Mouse (Mus musculus): ENCODE measurements around the gene Adarb2. TPM values are rescaled to one million over a fixed set of nuclear protein-coding genes. Genes with fewer than 3 reads are reported as not detected.

The Adarb2 gene
- polyA plus RNA-seq, 1 experiment from 2014 or later: 24.7 TPM

DNA sequence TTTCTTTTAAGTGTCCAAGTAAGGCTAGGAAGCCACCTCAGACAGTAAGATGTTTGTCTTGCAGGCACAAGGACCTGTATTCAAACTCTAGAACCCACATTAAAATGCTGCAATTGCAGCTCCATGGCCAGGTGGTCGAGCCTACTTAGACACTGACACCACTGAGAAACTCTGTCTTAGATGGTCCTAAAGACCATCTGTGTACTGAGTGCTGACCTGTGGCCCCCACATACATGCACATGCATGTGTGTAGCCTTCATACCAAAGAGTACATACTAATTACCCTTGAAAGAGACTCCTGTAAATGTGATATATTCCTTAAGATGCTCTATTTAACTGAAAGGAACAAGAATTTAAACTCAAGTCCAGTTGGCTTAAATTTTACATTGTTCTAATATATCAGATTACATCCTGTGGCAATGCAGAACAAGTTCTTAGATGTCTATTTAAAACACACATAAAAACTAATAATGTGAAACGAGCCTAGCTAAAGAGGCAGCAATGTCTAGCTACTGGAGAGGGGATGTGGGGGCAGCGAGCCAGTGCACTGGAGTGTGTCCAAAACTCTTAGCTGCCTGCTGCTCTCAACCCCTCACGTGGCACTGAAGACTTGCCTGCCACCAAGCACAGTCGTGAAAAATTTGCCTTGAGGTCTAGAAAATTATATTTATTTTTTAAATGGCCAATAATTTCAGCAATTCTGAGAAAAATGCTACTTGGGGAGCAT is 534.6 kb downstream of the Adarb2 start:
- Histone ChIP-seq H3K4me1 (no peaks in the 10 kb centered on the region), H3K27me3 (replicated peaks) (no peaks in the 10 kb centered on the region), H3K27ac (replicated peaks) (no peak overlapping the region), H3K9me3 (replicated peaks) (no peaks in the 10 kb centered on the region), H3K9ac (replicated peaks) (no peak overlapping the region), H3K4me3 (replicated peaks) (no peak overlapping the region), H3K4me2 (no peak overlapping the region), H3K36me3 (no peaks in the 10 kb centered on the region)
- ATAC-seq (ENCODE audit: low FRiP score): no peak
- 56% methylated on average over 5 of the region's 5 CpGs for WGBS

DNA sequence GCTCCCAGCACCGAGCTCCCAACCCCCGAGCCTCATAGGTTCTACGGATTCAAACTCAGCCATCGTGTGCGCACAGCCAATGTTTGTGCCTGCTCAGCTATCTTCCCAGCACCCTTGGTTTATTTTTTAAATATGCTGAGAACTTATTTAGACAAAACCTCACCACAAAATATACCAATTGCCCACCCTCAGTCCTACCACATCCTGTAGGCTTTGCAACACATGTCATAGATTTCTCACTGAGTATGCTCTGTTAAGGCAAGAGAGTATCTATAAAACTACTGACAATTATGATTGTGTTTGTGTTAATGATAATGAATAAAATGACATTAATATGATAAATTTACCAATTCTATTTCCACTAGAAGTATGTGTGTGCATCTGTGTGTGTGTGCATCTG is 540.1 kb downstream of the Adarb2 start:
- Histone ChIP-seq H3K4me1 (no peaks in the 10 kb centered on the region), H3K36me3 (no peaks in the 10 kb centered on the region), H3K9ac (replicated peaks) (no peak overlapping the region), H3K4me3 (replicated peaks) (no peak overlapping the region), H3K27ac (replicated peaks) (no peak overlapping the region), H3K9me3 (replicated peaks) (no peaks in the 10 kb centered on the region), H3K4me2 (no peak overlapping the region), H3K27me3 (replicated peaks) (no peaks in the 10 kb centered on the region)
- ATAC-seq (ENCODE audit: low FRiP score): no peak
- WGBS: 94% methylated on average over 5 of the region's 5 CpGs

DNA sequence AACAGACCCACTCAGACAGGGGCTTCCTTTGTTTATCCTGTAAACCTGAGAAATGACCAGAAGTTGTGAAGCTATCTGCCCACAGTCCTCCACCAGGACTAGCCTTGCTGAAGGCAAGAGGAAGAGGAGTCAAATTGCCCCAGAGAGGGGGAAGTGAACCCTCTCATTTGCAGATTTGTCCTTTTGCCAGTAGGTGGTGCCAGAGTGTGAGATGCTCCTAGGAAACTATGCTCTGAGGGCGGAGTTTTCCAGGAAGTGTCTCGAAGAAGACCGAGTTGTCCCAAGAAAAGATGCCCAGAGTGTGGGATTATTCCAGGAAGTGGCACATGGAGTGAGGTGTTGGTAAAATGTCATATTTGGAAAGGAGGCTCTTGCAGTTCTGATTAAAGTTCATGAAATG is 541.9 kb downstream of the Adarb2 start:
- no peak overlapping the region for H3K9ac ChIP-seq (replicated peaks)
- H3K4me2 ChIP-seq: no peak overlapping the region
- H3K27me3 ChIP-seq (replicated peaks): no peaks in the 10 kb centered on the region
- no peak for ATAC-seq (ENCODE audit: low FRiP score)
- no peaks in the 10 kb centered on the region for H3K36me3 ChIP-seq
- WGBS: 57% methylated on average over 3 of the region's 3 CpGs
- H3K4me3 ChIP-seq (replicated peaks): no peak overlapping the region
- H3K27ac ChIP-seq (replicated peaks): no peak overlapping the region
- no peaks in the 10 kb centered on the region for H3K9me3 ChIP-seq (replicated peaks)
- no peaks in the 10 kb centered on the region for H3K4me1 ChIP-seq

DNA sequence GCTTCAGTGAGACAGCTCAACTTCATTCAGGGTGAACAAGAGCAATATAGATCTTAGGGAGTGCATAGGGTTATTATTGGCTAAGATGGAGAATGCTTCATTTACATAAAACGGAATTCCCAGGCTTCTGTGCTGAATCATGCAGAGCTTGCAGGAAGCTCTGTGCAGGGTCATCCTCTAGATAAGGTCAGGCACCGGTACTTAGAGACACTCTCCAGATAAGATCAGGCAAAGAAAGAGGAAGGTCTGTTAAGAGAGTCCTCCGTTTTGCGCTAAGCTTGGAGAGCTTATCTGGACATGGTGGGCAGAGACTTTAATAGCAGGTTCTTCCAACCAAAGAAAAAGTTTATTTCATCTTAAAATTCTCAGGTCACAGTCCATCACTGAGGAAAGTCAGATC is 542.9 kb downstream of the Adarb2 start:
- no peak for ATAC-seq (ENCODE audit: low FRiP score)
- Histone ChIP-seq H3K4me3 (replicated peaks) (no peak overlapping the region), H3K27ac (replicated peaks) (no peak overlapping the region), H3K36me3 (no peaks in the 10 kb centered on the region), H3K27me3 (replicated peaks) (no peaks in the 10 kb centered on the region), H3K9me3 (replicated peaks) (no peaks in the 10 kb centered on the region), H3K4me1 (no peaks in the 10 kb centered on the region), H3K9ac (replicated peaks) (no peak overlapping the region), H3K4me2 (no peak overlapping the region)
- 91% methylated on average over 4 of the region's 4 CpGs for WGBS

DNA sequence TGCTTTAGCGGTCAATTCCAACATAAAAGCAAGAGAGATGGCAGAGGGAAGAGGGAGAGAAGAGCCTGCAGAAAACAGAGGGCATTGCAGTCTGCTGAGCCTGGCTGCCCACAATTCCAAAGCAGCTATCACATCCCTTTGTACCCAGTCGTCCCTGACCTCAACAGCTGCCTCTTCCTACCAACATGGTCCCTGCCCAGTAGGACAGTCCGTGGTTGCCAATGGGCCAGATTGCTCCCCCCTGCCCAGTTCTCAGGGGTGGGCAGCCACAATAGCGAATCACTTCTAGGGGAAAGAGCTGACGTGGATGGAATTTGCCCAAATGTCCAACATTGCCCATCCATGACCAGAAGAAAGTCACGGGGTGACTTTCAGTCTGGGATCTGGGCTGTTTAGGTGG is 546.8 kb downstream of the Adarb2 start:
- no peak overlapping the region for H3K27ac ChIP-seq (replicated peaks)
- H3K4me3 ChIP-seq (replicated peaks): no peak overlapping the region
- no peak for ATAC-seq (ENCODE audit: low FRiP score)
- H3K9ac ChIP-seq (replicated peaks): no peak overlapping the region
- H3K4me2 ChIP-seq: no peak overlapping the region
- H3K27me3 ChIP-seq (replicated peaks): no peaks in the 10 kb centered on the region
- no peaks in the 10 kb centered on the region for H3K4me1 ChIP-seq
- H3K36me3 ChIP-seq: no peaks in the 10 kb centered on the region
- 84% methylated on average over 6 of the region's 6 CpGs for WGBS
- H3K9me3 ChIP-seq (replicated peaks): no peaks in the 10 kb centered on the region

DNA sequence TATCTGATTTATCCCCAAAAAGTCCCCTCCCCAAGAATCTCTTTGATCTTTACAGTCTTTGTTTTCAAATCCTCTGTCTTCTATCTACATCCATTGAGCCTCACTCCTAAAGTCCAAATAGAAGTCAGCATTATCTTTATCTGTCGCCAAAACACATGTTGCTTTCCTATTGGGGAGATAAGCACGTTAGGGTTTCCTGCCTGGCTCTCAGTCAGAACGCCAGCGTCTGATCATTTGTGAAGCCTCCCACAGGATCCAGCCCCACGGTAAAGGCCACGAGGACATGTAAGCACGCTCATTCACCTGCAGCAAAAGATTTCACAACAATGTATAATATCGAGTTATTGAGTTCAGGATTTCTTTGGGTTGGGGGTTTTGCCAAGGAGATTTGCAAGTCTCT is 558.3 kb downstream of the Adarb2 start:
- Histone ChIP-seq H3K27me3 (replicated peaks) (no peaks in the 10 kb centered on the region), H3K4me3 (replicated peaks) (no peak overlapping the region), H3K9ac (replicated peaks) (no peak overlapping the region), H3K4me1 (no peaks in the 10 kb centered on the region), H3K4me2 (no peak overlapping the region), H3K36me3 (no peaks in the 10 kb centered on the region), H3K9me3 (replicated peaks) (no peaks in the 10 kb centered on the region), H3K27ac (replicated peaks) (no peak overlapping the region)
- WGBS: 80% methylated on average over 8 of the region's 8 CpGs
- ATAC-seq (ENCODE audit: low FRiP score): no peak

DNA sequence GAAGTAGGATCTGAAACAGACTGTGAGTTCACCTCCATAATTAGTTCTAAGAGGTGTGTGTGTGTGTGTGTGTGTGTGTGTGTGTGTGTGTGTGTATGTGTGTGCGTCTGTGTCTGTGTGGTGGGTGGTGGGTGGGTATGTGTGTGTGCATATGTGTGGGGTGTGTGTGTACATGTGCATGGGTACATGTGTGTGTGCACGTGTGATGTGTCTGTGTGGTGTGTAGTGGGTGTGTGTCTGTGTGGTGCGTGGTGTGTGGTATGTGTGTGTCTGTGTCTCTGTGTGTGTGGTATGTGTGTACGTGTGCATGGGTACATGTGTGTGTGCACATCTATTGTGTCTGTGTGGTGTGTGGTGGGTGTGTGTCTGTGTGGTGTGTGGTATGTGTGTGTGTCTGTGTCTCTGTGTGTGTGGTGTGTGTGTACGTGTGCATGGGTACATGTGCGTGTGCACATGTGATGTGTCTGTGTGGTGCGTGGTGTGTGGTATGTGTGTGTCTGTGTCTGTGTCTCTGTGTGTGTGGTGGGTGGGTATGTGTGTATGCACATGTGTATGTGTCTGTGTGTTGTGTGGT is 567.1 kb downstream of the Adarb2 start:
- H3K27me3 ChIP-seq (replicated peaks): no peaks in the 10 kb centered on the region
- no peaks in the 10 kb centered on the region for H3K36me3 ChIP-seq
- ATAC-seq (ENCODE audit: low FRiP score): peak; percentile 38; the same call in 1 of the 2 replicates
- no peak overlapping the region for H3K4me3 ChIP-seq (replicated peaks)
- H3K4me2 ChIP-seq: no peak overlapping the region
- H3K9ac ChIP-seq (replicated peaks): no peak overlapping the region
- WGBS: 96% methylated on average over 7 of the region's 7 CpGs
- no peaks in the 10 kb centered on the region for H3K4me1 ChIP-seq
- H3K9me3 ChIP-seq (replicated peaks): no peaks in the 10 kb centered on the region
- H3K27ac ChIP-seq (replicated peaks): no peak overlapping the region

DNA sequence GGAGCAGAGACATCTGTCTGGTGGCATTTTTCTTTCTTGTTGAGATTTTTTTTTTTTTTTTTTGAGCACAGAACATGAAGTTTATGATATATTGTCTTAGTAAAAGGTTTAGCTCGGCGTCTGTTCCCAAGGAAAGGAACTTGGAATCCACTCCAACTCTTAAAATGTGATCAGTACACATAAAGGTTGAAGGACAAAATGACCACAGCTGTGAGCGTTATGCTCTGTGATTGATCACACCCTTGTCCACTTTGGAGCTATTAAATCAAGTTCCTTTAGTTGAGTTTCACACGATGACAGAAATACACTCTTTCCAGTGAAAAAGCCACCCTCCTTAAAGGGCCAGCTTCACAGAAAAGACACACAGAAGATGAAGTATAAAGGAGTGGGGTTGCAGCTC is 568.0 kb downstream of the Adarb2 start:
- no peaks in the 10 kb centered on the region for H3K9me3 ChIP-seq (replicated peaks)
- whole genome bisulfite sequencing: 53% methylated on average over 4 of the region's 4 CpGs
- H3K36me3 ChIP-seq: no peaks in the 10 kb centered on the region
- no peaks in the 10 kb centered on the region for H3K4me1 ChIP-seq
- H3K9ac ChIP-seq (replicated peaks): no peak overlapping the region
- ATAC-seq (ENCODE audit: low FRiP score): no peak
- H3K27ac ChIP-seq (replicated peaks): no peak overlapping the region
- no peak overlapping the region for H3K4me3 ChIP-seq (replicated peaks)
- H3K27me3 ChIP-seq (replicated peaks): no peaks in the 10 kb centered on the region
- no peak overlapping the region for H3K4me2 ChIP-seq

DNA sequence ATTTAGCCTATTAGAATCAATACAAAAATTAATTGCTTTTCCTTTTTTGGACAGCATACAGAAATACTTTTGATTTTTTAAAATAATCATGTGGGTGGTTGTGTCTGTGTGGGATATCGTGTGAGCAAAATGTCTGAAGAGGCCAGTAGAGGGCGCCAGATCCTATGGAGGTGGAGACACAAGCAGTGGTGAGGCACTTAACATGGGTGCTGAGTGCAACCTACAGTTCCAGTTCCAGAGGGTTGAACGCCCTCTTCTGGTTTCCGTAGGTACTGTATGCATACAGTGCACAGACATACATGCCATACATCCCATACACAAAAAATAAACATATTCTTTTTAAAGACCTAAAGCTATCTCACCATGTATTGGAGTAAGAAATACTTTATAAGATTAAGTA is 577.8 kb downstream of the Adarb2 start:
- ATAC-seq (ENCODE audit: low FRiP score): no peak
- H3K36me3 ChIP-seq: no peaks in the 10 kb centered on the region
- no peak overlapping the region for H3K4me3 ChIP-seq (replicated peaks)
- H3K27me3 ChIP-seq (replicated peaks): no peaks in the 10 kb centered on the region
- no peaks in the 10 kb centered on the region; the same call in 1 of the 2 replicates for H3K4me1 ChIP-seq
- no peak overlapping the region for H3K27ac ChIP-seq (replicated peaks)
- no peaks in the 10 kb centered on the region for H3K9me3 ChIP-seq (replicated peaks)
- no peak overlapping the region for H3K4me2 ChIP-seq
- WGBS: 51% methylated on average over 4 of the region's 4 CpGs
- H3K9ac ChIP-seq (replicated peaks): no peak overlapping the region

DNA sequence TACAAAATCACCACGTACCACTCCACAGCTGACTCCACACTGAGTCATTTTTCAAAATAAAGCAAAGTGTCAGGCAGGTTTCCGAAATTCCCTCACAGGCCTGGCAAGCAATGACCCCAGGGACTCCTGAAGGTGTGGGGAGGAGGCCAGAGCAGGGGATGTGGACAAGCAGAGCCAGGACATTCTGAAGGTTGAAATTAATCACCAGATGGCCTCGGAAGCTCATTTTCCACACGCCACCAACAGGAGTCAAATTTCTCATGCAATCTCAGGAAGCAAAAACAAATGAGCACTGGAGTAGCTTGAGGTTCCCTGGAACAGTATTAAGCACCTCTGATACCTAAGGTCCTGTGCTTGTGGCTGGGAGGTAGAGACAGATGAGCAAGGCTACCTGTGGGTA is 580.0 kb downstream of the Adarb2 start:
- no peaks in the 10 kb centered on the region for H3K36me3 ChIP-seq
- H3K4me1 ChIP-seq: no peaks in the 10 kb centered on the region; the same call in 1 of the 2 replicates
- no peak overlapping the region for H3K9ac ChIP-seq (replicated peaks)
- no peak overlapping the region for H3K27ac ChIP-seq (replicated peaks)
- no peak for ATAC-seq (ENCODE audit: low FRiP score)
- no peaks in the 10 kb centered on the region for H3K9me3 ChIP-seq (replicated peaks)
- H3K27me3 ChIP-seq (replicated peaks): no peaks in the 10 kb centered on the region
- H3K4me3 ChIP-seq (replicated peaks): no peak overlapping the region
- no peak overlapping the region for H3K4me2 ChIP-seq
- WGBS: 68% methylated on average over 4 of the region's 4 CpGs

DNA sequence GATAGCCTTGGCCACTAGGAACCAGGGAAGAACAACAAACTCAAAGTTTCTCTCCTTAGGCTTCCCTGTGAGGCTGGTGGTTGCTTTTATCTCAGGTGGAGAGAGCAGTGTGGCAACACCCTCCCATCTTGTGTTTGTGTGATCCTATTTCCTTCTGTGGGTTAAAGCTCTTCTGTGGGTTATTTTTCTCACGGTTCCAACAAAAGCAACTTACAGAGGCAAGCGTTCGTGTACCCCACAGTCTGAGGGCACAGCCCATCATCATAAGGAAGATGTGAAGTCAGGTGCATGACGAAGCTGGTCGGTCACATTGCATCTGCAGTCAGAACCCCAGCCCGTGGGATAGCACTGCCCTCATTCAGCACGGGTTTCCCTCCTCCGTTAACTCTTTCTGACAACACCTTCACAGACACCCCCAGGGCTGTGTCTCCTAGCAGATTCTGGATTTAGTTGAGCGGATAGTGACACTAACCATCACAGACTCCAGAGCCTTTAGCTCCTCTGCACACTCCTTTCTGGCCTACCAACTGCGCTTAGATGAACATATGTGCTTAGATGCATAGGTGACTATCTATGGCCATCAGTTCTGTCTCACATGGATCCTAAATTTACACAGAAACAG is 581.1 kb downstream of the Adarb2 start:
- whole genome bisulfite sequencing: 89% methylated on average over 10 of the region's 10 CpGs
- no peak for ATAC-seq (ENCODE audit: low FRiP score)
- no peaks in the 10 kb centered on the region; the same call in 1 of the 2 replicates for H3K4me1 ChIP-seq
- H3K9ac ChIP-seq (replicated peaks): no peak overlapping the region
- no peak overlapping the region for H3K27ac ChIP-seq (replicated peaks)
- H3K4me2 ChIP-seq: no peak overlapping the region
- H3K9me3 ChIP-seq (replicated peaks): no peaks in the 10 kb centered on the region
- H3K27me3 ChIP-seq (replicated peaks): no peaks in the 10 kb centered on the region
- H3K4me3 ChIP-seq (replicated peaks): no peak overlapping the region
- no peaks in the 10 kb centered on the region for H3K36me3 ChIP-seq
